Mouse (Mus musculus) heart, embryonic 11.5 days (tissue): ENCODE measurements around the gene Gtf3c3. TPM values are rescaled to one million over a fixed set of nuclear protein-coding genes. Genes with fewer than 3 reads are reported as not detected.

Experiments used
- ATAC-seq: fragments of 200-750 bp; cut with Nextera tagmentation; replicated peaks from 2 replicates; pipeline ENCODE4 v1.8.0; 2017; ENCODE audit warnings: moderate library complexity; ENCODE audit not compliant: insufficient number of reproducible peaks, low FRiP score, low TSS enrichment
- H3K27ac ChIP-seq: fragments of 300-500 bp; sonication (generic); 2 replicates; pipeline ENCODE4 v1.5.1; 2014; ENCODE audit warnings: mild to moderate bottlenecking, low read depth, low read length
- H3K27me3 ChIP-seq: fragments of 300-500 bp; sonication (generic); 2 replicates; pipeline ENCODE4 v1.6.1; 2014; ENCODE audit warnings: mild to moderate bottlenecking, low read length, mixed read lengths; ENCODE audit not compliant: control insufficient read depth, insufficient read depth
- H3K36me3 ChIP-seq: fragments of 300-500 bp; sonication (generic); 2 replicates; pipeline ENCODE4 v1.6.1; 2014; ENCODE audit warnings: mild to moderate bottlenecking, low read length, moderate library complexity, mixed read lengths; ENCODE audit not compliant: control insufficient read depth, insufficient read depth
- H3K4me1 ChIP-seq: fragments of 300-500 bp; sonication (generic); 2 replicates; pipeline ENCODE4 v1.6.1; 2014; ENCODE audit warnings: low read length; ENCODE audit not compliant: control insufficient read depth, insufficient read depth
- H3K4me2 ChIP-seq: fragments of 300-500 bp; sonication (generic); 2 replicates; pipeline ENCODE4 v1.6.1; 2014; ENCODE audit warnings: mild to moderate bottlenecking, moderate library complexity
- H3K4me3 ChIP-seq: fragments of 300-500 bp; sonication (generic); 2 replicates; pipeline ENCODE4 v1.5.1; 2014; ENCODE audit warnings: low read depth, low read length
- H3K9ac ChIP-seq: fragments of 300-500 bp; sonication (generic); 2 replicates; pipeline ENCODE4 v1.6.1; 2014; ENCODE audit warnings: mild to moderate bottlenecking, low read depth, low read length, moderate library complexity
- H3K9me3 ChIP-seq: fragments of 300-500 bp; sonication (generic); replicated peaks from 2 replicates; pipeline ENCODE4 v1.6.1; 2016; ENCODE audit warnings: low read length; ENCODE audit not compliant: control insufficient read depth
- WGBS: fragments of 180-500 bp; shearing (Covaris S2); extraction: QIAGEN DNeasy Blood & Tissue Kit; methylation state at CpG from one replicate; pipeline ENCODE4 v1.1.7; 2014; ENCODE audit not compliant: insufficient replicate concordance; 5-methylcytosine and 5-hydroxymethylcytosine counted together
- polyA plus RNA-seq: library from polyadenylated mRNA; unstranded; fragments of >200 nt; fragmentation: Nextera tagmentation; extraction: Ambion mirVana; gene quantifications from 2 replicates; pipeline ENCODE4 v1.2.1, GENCODE M21; 2014

Gtf3c3 gene
- polyA plus RNA-seq, 1 experiment from 2014 or later = 22.4 TPM

GRCm38 (mm10) chr1:54439080-54439476 is 307 bp upstream of the Gtf3c3 start:
- Histone ChIP-seq H3K9ac (peak overlapping the region; percentile 93), H3K4me3 (peak overlapping the region; percentile 89), H3K9me3 (no peaks in the 10 kb centered on the region), H3K27me3 (no peaks in the 10 kb centered on the region), H3K4me2 (peak overlapping the region; percentile 77; the same call in 1 of the 2 replicates), H3K27ac (no peak overlapping the region), H3K4me1 (no peaks in the 10 kb centered on the region), H3K36me3 (no peaks in the 10 kb centered on the region)
- ATAC-seq = no peak
- 52% methylated on average over 3 of the region's 3 CpGs for WGBS

DNA sequence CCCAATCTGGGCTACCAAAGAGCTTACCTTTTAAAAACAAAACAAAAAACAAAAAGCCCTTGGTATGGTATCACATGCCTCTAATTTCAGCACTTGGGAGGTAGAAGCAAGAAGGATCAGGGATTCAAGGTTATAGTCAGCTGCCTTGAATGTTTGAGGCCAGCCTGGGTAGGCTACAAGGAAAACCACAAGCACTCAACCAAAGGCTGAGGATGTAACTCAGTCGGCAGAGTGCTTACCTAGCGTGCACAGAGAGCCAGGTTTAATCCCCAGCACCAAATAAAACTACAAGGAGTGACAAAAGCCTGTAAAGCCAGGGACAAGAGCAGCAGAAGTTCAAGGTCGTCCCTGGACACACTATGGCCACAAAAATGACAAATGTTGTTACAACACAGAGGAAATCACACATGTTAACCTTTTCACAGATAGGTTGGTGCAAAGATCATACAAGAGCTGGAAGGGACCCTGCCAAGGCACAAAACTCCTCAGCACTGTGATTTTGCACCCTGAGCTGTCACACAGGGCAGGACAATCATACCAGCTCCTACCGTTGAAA is 16.5 kb downstream of the Gtf3c3 start:
- H3K27ac ChIP-seq = no peak overlapping the region
- no peak overlapping the region for H3K9ac ChIP-seq
- H3K36me3 ChIP-seq = peaks cover 30% of the 10 kb centered on the region; the same call in 1 of the 2 replicates
- no peaks in the 10 kb centered on the region for H3K27me3 ChIP-seq
- H3K9me3 ChIP-seq = no peaks in the 10 kb centered on the region
- no peak overlapping the region for H3K4me3 ChIP-seq
- 88% methylated on average over 4 of the region's 4 CpGs for WGBS
- H3K4me2 ChIP-seq = no peak overlapping the region
- H3K4me1 ChIP-seq = no peaks in the 10 kb centered on the region
- no peak for ATAC-seq

DNA sequence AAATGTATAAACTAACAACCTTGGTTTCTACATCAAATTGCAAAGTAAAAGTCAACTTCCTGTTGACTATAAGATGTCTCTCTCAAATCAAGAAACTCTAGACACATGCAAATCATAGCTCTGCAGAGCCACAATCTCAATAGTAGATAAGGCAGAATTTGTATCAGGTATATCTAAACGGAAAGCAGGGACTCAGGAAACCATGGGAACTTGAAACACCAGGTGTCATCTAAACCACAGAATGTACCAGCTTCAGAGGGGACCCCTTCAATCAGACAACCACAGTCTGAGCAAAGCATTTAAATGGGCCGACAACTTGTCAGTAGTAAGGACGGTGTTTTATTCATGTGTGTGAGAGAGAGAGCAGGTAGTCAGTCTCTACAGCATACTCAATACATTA is 17.1 kb downstream of the Gtf3c3 start:
- H3K4me1 ChIP-seq = no peaks in the 10 kb centered on the region
- no peak overlapping the region for H3K27ac ChIP-seq
- H3K9me3 ChIP-seq = no peaks in the 10 kb centered on the region
- peaks cover 30% of the 10 kb centered on the region; the same call in 1 of the 2 replicates for H3K36me3 ChIP-seq
- no peaks in the 10 kb centered on the region for H3K27me3 ChIP-seq
- 91% methylated on average over 3 of the region's 3 CpGs for WGBS
- no peak overlapping the region for H3K4me3 ChIP-seq
- no peak overlapping the region for H3K9ac ChIP-seq
- H3K4me2 ChIP-seq = no peak overlapping the region
- no peak for ATAC-seq

DNA sequence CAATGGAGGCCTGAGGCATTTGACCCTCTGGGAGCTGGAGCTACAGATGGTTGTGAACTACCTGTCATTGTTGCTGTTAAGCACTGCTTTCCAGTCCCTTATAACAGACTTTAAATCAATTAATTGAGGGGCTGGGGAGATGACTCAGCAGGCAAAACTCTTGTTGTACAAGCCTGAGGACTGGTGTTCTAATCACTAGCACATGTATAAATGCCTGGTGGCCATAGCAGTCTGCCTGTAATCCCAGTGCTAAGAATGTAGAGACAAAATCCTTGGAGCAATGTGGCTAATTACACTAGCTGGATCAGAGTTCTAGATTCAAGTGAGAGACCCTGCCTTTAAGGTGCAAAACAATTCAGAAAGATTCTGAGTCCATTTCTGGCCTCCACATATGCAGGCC is 36.0 kb downstream of the Gtf3c3 start:
- Histone ChIP-seq H3K27ac (no peak overlapping the region), H3K27me3 (no peaks in the 10 kb centered on the region), H3K4me3 (no peak overlapping the region), H3K36me3 (peaks cover 19% of the 10 kb centered on the region), H3K4me2 (no peak overlapping the region), H3K9ac (no peak overlapping the region), H3K9me3 (no peaks in the 10 kb centered on the region), H3K4me1 (peaks cover 4% of the 10 kb centered on the region; the same call in 1 of the 2 replicates)
- ATAC-seq = no peak

DNA sequence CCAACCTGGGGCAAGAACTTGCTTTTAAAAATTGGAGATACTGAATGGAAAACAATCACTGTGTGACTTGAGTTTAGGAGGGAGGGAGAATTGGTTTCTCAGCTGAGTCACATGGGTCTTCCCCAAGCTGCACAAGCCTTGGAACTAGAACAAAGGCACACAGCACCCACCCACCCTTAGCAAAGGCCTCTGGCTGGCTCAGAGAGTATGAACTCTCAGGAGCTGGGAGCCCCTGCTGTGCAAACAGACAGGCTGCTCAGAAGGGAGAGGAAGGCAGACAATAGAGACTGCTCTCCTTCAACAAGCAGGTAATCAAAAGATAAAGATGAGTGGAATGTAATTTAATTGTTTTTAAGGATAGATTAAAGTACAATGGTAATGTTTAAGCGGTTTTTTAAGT is 54.5 kb downstream of the Gtf3c3 start:
- 32% methylated on average over 1 of the region's 1 CpGs for WGBS
- no peak overlapping the region for H3K27ac ChIP-seq
- H3K9me3 ChIP-seq = no peaks in the 10 kb centered on the region
- no peak for ATAC-seq
- H3K27me3 ChIP-seq = no peaks in the 10 kb centered on the region
- 0 out of 2 replicates have a peak, but pooled peaks cover 4% of the 10 kb centered on the region for H3K36me3 ChIP-seq
- H3K4me3 ChIP-seq = no peak overlapping the region
- no peak overlapping the region for H3K9ac ChIP-seq
- H3K4me2 ChIP-seq = no peak overlapping the region
- H3K4me1 ChIP-seq = no peaks in the 10 kb centered on the region

GRCm38 (mm10) chr1:54380978-54381914 is 57.5 kb downstream of the Gtf3c3 start:
- Histone ChIP-seq H3K36me3 (0 out of 2 replicates have a peak, but pooled peaks cover 4% of the 10 kb centered on the region), H3K9me3 (no peaks in the 10 kb centered on the region), H3K4me1 (no peaks in the 10 kb centered on the region), H3K27me3 (no peaks in the 10 kb centered on the region), H3K4me3 (no peak overlapping the region), H3K27ac (no peak overlapping the region), H3K9ac (no peak overlapping the region), H3K4me2 (no peak overlapping the region)
- 0 out of 2 replicates have a peak, but pooled peaks have one; percentile 22 for ATAC-seq
- 80% methylated on average over 9 of the region's 9 CpGs for WGBS

- no peak overlapping the region for H3K4me3 ChIP-seq
- H3K27me3 ChIP-seq = no peaks in the 10 kb centered on the region
- H3K4me2 ChIP-seq = no peak overlapping the region
- 0 out of 2 replicates have a peak, but pooled peaks cover 4% of the 10 kb centered on the region for H3K36me3 ChIP-seq
- H3K9me3 ChIP-seq = no peaks in the 10 kb centered on the region
- H3K27ac ChIP-seq = no peak overlapping the region
- ATAC-seq = no peak
- no peak overlapping the region for H3K9ac ChIP-seq
- no peaks in the 10 kb centered on the region for H3K4me1 ChIP-seq
These were observed 61.2 kb downstream of the Gtf3c3 start for GRCm38 (mm10) chr1:54377506-54378051.

DNA sequence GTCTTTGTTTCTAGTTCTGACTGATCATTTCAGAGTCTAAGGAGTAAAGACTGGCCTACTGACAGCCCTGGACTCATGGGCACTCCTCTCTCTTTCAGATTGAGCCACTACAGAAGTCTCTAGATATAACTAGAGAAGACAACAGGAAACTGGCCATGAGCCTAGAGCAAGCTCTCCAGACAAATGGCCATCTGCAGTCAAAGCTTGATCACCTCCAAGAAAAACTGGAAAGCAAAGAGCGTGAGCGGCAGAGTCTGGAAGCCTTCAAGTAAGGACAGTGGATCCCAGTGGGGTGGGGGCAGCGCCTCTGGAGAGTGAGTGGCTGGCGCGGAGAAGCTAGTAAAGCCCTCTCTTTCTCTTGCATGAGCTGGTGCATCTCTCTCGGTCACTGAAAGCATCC is 82.2 kb downstream of the Gtf3c3 start:
- Histone ChIP-seq H3K9me3 (no peaks in the 10 kb centered on the region), H3K4me1 (no peaks in the 10 kb centered on the region), H3K27me3 (no peaks in the 10 kb centered on the region), H3K36me3 (no peaks in the 10 kb centered on the region), H3K27ac (no peak overlapping the region), H3K4me3 (no peak overlapping the region), H3K9ac (no peak overlapping the region), H3K4me2 (no peak overlapping the region)
- WGBS = 87% methylated on average over 6 of the region's 6 CpGs
- no peak for ATAC-seq
